Mouse (Mus musculus): Measurements from ENCODE around the gene Acd.

DNA sequence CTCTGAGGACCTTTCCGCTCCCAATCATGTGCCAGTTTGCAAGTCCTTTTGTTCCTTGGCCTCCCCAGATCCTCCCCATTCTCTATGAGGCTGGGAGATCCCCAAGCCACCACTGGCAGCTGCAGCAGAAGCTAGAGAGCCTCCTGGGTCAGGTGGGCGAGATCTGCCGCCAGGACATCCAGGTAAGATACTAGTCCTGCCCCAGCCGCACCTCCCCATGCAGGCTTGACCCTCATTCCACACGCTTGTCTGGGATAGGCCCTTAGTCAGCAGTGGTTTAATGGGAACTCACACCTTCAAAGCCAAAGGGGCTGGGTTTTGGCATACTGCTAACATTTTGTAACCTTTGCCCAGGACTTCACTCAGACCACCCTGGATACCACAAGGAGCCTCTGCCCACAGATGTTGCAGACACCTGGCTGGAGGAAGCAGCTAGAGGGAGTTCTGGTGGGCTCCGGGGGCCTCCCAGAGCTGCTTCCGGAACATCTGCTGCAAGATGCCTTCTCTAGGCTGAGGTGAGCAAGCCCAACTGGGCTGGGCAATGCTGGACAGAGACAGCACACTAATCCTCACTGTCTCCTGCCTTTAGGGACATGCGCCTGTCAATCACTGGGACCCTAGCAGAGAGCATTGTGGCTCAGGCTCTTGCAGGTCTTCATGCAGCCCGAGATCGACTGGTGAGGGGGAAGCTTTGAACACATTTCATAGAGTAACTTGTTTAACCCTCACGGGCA lies 8.3 kb downstream of the Acd start:
- TF ChIP-seq POLR2A (IDR thresholded peaks at IDR 0.05; ENCODE audit: control insufficient read depth, extremely low read depth, insufficient read depth, low read length, poor library complexity) = no peak
- no peak for TF ChIP-seq CTCF (IDR thresholded peaks at IDR 0.05; ENCODE audit: borderline replicate concordance, control insufficient read depth, extremely low read depth, insufficient read depth, low read length, poor library complexity)
